Mouse (Mus musculus) liver, embryonic 13.5 days (tissue): ENCODE measurements around the gene Meaf6. TPM values are rescaled to one million over a fixed set of nuclear protein-coding genes. Genes with fewer than 3 reads are reported as not detected.

Experiments
- ATAC-seq: fragments of 200-750 bp; cut with Nextera tagmentation; 2 replicates; pipeline ENCODE4 v1.8.0; 2017; ENCODE audit warnings: low read depth, mild to moderate bottlenecking, moderate number of reproducible peaks, moderate library complexity
- DNase-seq: peaks from one replicate; pipeline ENCODE4 v3.0.0; 2022
- H3K27ac ChIP-seq: fragments of 300-500 bp; sonication (generic); 2 replicates; pipeline ENCODE4 v1.5.1; 2015; ENCODE audit warnings: moderate library complexity, mild to moderate bottlenecking, inconsistent platforms
- H3K27me3 ChIP-seq: fragments of 300-500 bp; sonication (generic); 2 replicates; pipeline ENCODE4 v1.6.1; 2015; ENCODE audit warnings: mild to moderate bottlenecking, inconsistent platforms
- H3K36me3 ChIP-seq: fragments of 300-500 bp; sonication (generic); 2 replicates; pipeline ENCODE4 v1.6.1; 2015; ENCODE audit warnings: mild to moderate bottlenecking, inconsistent platforms
- H3K4me1 ChIP-seq: fragments of 300-500 bp; sonication (generic); replicated peaks from 2 replicates; pipeline ENCODE4 v1.6.1; 2015; ENCODE audit warnings: inconsistent platforms
- H3K4me2 ChIP-seq: fragments of 300-500 bp; sonication (generic); 2 replicates; pipeline ENCODE4 v1.6.1; 2015; ENCODE audit warnings: inconsistent platforms, mild to moderate bottlenecking, moderate library complexity
- H3K4me3 ChIP-seq: fragments of 300-500 bp; sonication (generic); replicated peaks from 2 replicates; pipeline ENCODE4 v1.5.1; 2015; ENCODE audit warnings: mild to moderate bottlenecking, inconsistent platforms
- H3K9ac ChIP-seq: fragments of 300-500 bp; sonication (generic); 2 replicates; pipeline ENCODE4 v1.6.1; 2015; ENCODE audit warnings: mild to moderate bottlenecking, inconsistent platforms
- H3K9me3 ChIP-seq: fragments of 300-500 bp; sonication (generic); replicated peaks from 2 replicates; pipeline ENCODE4 v1.6.1; 2016; ENCODE audit warnings: inconsistent platforms
- WGBS: fragments of 180-500 bp; shearing (Covaris S2); methylation state at CpG from one replicate; pipeline ENCODE4 v1.1.7; 2015; ENCODE audit not compliant: insufficient replicate concordance; 5-methylcytosine and 5-hydroxymethylcytosine counted together
- polyA plus RNA-seq: library from polyadenylated mRNA; unstranded; fragments of >200 nt; fragmentation: Nextera tagmentation; extraction: Ambion mirVana; gene quantifications from 2 replicates; pipeline ENCODE4 v1.2.1, GENCODE M21; 2015

Gene Meaf6
- polyA plus RNA-seq, 1 experiment from 2014 or later: 25.9 TPM

DNA sequence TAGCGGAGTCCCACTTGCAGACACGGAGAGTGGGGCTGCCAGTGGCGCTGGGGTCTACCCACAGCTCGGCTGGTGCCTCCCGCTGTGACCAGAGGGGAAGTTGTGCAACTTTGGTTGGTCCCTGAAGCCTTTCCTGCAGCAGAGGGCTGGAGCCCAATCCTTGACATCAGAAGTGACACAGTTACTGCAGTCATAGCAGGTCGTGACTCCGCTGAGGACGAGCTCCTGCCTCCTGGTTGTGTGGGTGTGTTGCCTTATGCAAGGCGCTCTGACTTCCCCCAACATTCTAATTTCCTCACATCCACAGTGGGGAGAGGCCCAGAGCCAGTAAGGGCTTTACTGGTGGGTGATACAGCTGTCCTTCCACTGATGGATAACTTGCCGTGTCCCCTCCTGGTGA, 60.3 kb downstream of the Meaf6 start:
- Histone ChIP-seq H3K9ac (no peak overlapping the region), H3K4me1 (no peaks in the 10 kb centered on the region), H3K4me2 (no peak overlapping the region), H3K27me3 (peaks cover 10% of the 10 kb centered on the region; the same call in 1 of the 2 replicates), H3K27ac (no peak overlapping the region), H3K4me3 (no peak overlapping the region), H3K9me3 (no peaks in the 10 kb centered on the region), H3K36me3 (no peaks in the 10 kb centered on the region)
- ATAC-seq (no peak), DNase-seq (no peak)
- 8% methylated on average over 10 of the region's 10 CpGs for WGBS

DNA sequence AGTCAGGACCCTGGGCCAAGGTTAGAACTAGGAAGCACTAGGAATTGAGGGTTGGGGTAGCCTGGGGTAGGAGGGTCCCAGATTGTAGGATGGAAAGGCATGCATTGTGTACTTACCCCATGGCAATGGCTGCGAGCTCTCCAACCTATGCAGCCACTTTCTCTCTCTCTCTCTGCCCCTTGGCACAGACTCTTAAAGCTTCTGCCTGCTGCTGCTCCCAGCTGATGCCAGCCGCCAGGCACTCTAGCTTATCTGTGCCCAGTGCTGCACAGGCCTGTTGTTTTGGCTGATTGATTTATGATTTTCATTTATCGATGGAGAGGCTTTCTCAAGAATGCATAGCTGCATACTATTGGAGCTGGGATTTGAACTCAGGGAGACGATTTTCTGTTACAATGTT, 63.0 kb downstream of the Meaf6 start:
- WGBS: 65% methylated on average over 4 of the region's 4 CpGs
- no peaks in the 10 kb centered on the region for H3K36me3 ChIP-seq
- no peak for ATAC-seq
- peaks cover 10% of the 10 kb centered on the region; the same call in 1 of the 2 replicates for H3K27me3 ChIP-seq
- H3K4me2 ChIP-seq: no peak overlapping the region
- no peaks in the 10 kb centered on the region for H3K9me3 ChIP-seq
- H3K9ac ChIP-seq: no peak overlapping the region
- DNase-seq: no peak
- H3K27ac ChIP-seq: no peak overlapping the region
- no peak overlapping the region for H3K4me3 ChIP-seq
- no peaks in the 10 kb centered on the region for H3K4me1 ChIP-seq

DNA sequence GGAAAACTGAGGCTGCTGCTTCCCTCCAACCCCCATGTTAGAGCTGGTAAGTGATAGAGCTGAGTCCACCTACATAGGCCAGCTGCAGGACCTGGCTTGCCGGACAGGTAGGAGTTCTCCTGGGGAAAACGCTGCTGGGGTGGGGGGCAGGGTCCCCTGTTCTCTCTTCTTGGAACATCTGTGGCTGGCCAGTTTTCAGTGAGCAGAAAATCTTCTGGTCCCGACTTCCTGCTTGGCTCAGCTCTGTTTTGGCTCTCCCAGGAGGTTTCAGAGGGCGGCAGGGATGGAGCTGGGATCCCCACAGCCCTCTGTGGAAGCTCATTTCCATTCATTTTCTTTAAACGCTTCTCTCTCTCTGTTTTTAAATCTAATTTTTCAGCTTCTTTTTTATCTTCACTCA, 64.5 kb downstream of the Meaf6 start:
- no peak for ATAC-seq
- Histone ChIP-seq H3K4me2 (no peak overlapping the region), H3K4me1 (no peaks in the 10 kb centered on the region), H3K36me3 (no peaks in the 10 kb centered on the region), H3K9me3 (no peaks in the 10 kb centered on the region), H3K9ac (no peak overlapping the region), H3K27me3 (peaks cover 9% of the 10 kb centered on the region; the same call in 1 of the 2 replicates), H3K27ac (no peak overlapping the region), H3K4me3 (no peak overlapping the region)
- 41% methylated on average over 5 of the region's 5 CpGs for WGBS
- no peak for DNase-seq

DNA sequence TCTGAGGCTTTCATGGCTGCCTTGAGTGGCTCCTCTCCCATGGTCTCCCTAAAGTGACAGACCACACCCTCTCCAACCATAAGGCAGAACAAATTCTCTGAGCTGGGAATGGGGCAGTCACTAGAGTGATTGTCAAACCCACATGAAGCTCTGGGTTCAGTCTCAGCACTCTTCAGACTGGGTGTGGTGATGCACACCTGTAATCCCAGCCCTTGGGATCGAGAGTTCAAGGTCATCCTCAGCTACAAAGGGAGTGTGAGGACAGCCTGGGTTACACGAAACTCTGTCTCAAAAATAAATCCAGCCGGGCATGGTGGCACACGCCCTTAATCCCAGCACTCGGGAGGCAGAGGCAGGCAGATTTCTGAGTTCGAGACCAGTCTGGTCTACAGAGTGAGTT, 67.5 kb downstream of the Meaf6 start:
- WGBS: 71% methylated on average over 6 of the region's 6 CpGs
- no peaks in the 10 kb centered on the region for H3K9me3 ChIP-seq
- no peaks in the 10 kb centered on the region for H3K4me1 ChIP-seq
- H3K4me2 ChIP-seq: no peak overlapping the region
- H3K27me3 ChIP-seq: no peaks in the 10 kb centered on the region
- DNase-seq: no peak
- H3K9ac ChIP-seq: no peak overlapping the region
- H3K27ac ChIP-seq: no peak overlapping the region
- no peak overlapping the region for H3K4me3 ChIP-seq
- ATAC-seq: no peak
- H3K36me3 ChIP-seq: no peaks in the 10 kb centered on the region

DNA sequence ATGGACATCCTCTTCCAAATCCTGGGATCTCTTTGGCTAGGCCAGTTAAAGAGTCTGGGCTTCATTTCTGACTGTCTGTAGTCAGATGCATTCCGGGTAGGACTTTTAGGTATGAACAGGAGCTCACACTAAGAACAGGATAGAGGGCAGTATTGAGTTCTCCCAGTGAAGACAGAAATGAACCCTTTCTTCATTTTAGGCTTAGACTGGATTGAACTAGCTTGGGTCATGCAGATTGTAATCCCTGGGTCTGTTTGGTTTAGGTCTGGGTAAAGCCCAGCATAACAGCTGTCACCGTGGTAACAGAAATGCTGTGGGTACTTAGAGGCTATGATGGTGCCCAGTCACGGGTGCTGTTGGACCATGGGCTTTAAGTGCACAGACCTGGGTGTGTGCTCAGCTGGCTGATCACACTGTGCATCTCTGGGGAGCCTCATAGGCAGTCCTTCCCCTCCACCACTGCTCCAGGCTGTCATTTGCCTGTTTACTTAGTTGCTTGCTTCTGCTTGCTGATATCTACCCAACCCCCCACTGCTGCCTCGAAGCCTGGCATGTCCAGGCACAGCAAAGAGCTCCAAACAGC, 68.8 kb downstream of the Meaf6 start:
- Histone ChIP-seq H3K27me3 (no peaks in the 10 kb centered on the region), H3K9ac (no peak overlapping the region), H3K4me3 (no peak overlapping the region), H3K36me3 (no peaks in the 10 kb centered on the region), H3K4me2 (no peak overlapping the region), H3K4me1 (no peaks in the 10 kb centered on the region), H3K9me3 (no peaks in the 10 kb centered on the region), H3K27ac (no peak overlapping the region)
- ATAC-seq: no peak
- no peak for DNase-seq
- WGBS: 51% methylated on average over 4 of the region's 4 CpGs

DNA sequence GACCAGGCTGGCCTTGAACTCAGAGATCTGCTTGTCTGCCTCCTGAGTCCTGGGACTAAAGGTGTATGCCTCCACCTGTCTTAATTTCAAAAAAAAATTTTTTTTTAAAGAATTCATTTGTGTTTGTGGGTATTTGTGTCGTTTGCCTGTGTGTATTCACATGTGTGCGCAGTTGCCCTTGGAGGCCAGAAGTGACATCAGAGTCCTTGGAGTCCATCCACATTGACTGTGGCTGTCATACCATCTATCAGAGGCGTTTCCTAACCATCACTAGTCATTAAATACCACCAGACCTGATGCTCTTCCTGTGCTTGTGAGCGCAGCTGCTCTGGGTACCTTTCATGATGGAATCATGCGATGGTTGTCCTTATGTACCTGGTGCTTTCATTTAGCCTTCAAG, 70.7 kb downstream of the Meaf6 start:
- Histone ChIP-seq H3K4me2 (no peak overlapping the region), H3K27ac (no peak overlapping the region), H3K4me1 (no peaks in the 10 kb centered on the region), H3K27me3 (peaks cover 2% of the 10 kb centered on the region; the same call in 1 of the 2 replicates), H3K9ac (no peak overlapping the region), H3K9me3 (no peaks in the 10 kb centered on the region), H3K36me3 (no peaks in the 10 kb centered on the region), H3K4me3 (no peak overlapping the region)
- DNase-seq (no peak), ATAC-seq (no peak)
- WGBS: 68% methylated on average over 5 of the region's 5 CpGs

DNA sequence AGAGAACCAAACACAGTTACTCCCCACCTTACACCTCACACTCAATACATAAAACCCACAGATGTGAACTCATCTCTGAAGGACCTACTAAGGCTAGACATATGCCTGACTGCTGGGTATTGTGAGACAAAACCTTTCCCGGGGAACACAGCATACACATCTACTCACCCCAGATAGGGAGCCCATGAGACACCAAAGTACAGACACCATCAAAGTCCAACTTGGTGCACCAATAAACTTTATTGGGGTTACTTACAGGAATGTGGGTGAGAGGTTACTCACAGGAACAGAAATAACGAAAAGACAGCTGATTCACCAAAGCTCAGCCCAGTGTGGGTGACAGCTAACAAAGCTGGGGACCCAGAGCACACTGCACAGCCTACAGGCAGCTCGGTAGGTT, 72.4 kb downstream of the Meaf6 start:
- H3K36me3 ChIP-seq: no peaks in the 10 kb centered on the region
- no peak overlapping the region for H3K9ac ChIP-seq
- ATAC-seq (no peak), DNase-seq (no peak)
- WGBS: 63% methylated on average over 3 of the region's 3 CpGs
- H3K9me3 ChIP-seq: no peaks in the 10 kb centered on the region
- no peaks in the 10 kb centered on the region for H3K4me1 ChIP-seq
- no peak overlapping the region for H3K27ac ChIP-seq
- peaks cover 5% of the 10 kb centered on the region; the same call in 1 of the 2 replicates for H3K27me3 ChIP-seq
- H3K4me2 ChIP-seq: no peak overlapping the region
- no peak overlapping the region for H3K4me3 ChIP-seq

DNA sequence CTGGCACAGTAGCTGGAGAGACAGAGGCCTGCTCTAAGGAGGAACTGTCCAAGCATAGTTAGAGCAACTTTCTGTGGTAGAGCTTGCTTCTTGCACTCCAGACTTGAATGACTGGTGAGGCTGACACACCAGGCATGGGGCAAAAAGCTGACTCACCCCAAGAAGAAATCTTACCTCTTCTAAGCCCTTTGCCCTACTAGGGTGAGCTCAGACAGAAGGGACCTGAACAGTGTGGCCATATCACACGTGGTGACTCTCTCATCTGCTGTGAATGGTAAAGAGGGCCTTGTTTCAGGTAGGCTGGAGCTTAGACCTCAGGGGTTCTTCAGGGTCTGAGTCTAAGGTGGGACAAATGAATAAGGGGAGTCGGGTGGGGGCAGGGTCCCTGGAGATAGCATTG, 73.1 kb downstream of the Meaf6 start:
- Histone ChIP-seq H3K27me3 (peaks cover 5% of the 10 kb centered on the region; the same call in 1 of the 2 replicates), H3K9me3 (no peaks in the 10 kb centered on the region), H3K4me3 (no peak overlapping the region), H3K27ac (no peak overlapping the region), H3K9ac (no peak overlapping the region), H3K36me3 (no peaks in the 10 kb centered on the region), H3K4me2 (no peak overlapping the region), H3K4me1 (no peaks in the 10 kb centered on the region)
- DNase-seq (no peak), ATAC-seq (no peak)
- WGBS: 59% methylated on average over 2 of the region's 2 CpGs

DNA sequence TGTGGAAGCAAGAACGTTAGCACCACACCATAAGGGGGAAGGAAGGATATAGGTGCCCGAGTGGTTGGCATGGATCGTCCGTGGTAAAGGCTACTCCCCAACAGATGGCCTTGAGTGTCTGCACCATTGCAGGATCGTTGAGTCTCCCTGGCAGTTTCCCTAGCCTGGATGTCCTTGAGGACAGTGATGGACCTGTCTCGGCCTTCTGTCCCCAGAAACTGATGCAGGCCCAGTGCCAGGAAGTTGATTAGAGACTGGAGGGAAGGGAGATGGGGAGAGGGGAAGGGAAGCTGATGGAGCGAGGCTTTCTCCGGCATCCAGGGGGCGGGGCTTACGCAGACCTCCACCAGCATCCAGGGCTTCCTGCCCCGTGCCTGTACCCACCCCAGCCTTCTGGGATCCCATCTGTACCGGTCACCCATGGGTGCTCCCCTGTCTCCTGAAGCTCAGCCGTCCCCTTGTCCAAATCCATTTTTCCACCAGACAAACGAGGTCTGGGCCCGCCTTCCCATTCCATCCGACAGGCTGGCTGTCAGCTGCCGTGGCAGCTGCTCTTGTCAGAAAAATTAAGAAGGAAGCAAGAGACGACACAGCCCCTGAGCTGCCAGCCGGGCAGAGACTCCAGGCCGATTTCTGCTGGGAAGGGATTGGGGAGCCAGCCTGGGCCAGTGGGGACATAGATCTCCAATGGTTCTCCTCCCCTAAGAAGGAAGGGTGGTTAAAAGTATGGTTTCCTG, 73.8 kb downstream of the Meaf6 start:
- no peak for ATAC-seq
- H3K27me3 ChIP-seq: peaks cover 5% of the 10 kb centered on the region; the same call in 1 of the 2 replicates
- no peak for DNase-seq
- no peaks in the 10 kb centered on the region for H3K4me1 ChIP-seq
- no peaks in the 10 kb centered on the region for H3K9me3 ChIP-seq
- no peaks in the 10 kb centered on the region for H3K36me3 ChIP-seq
- H3K9ac ChIP-seq: no peak overlapping the region
- H3K4me3 ChIP-seq: no peak overlapping the region
- H3K4me2 ChIP-seq: no peak overlapping the region
- 57% methylated on average over 20 of the region's 20 CpGs for WGBS
- no peak overlapping the region for H3K27ac ChIP-seq

DNA sequence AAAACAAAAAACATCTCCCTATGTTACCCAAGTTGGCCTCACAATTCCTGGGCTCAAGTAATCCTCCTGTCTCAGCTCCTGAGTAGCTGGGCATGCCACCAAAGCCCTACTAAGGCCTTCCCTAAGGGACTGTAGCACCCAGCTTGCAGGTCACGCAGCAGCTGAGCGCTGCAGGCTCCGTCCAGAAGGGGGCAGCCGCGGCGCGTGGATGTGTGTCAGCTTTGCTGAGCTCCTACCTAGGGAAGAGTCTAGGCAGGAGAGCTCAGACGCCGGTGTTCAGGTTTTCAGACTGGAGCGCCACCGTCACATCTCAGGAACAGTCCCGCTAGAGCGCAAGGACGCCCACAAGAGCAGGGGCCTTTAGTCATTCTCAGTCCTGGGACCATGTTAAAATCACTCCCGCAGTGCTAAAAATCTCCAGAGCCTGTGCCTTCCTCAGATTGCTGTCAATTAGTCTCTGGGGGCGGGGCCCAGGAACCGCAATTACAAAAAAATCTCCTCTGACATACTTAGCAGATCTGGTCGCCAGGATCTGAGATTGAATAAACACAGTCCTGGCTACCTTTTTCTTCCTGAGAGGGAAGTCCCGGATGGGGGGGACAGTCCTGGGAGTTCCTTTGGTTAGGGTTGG, 75.5 kb downstream of the Meaf6 start:
- ATAC-seq: no peak
- Histone ChIP-seq H3K4me1 (no peaks in the 10 kb centered on the region), H3K27me3 (peaks cover 5% of the 10 kb centered on the region; the same call in 1 of the 2 replicates), H3K4me2 (no peak overlapping the region), H3K9ac (no peak overlapping the region), H3K27ac (no peak overlapping the region), H3K4me3 (no peak overlapping the region), H3K36me3 (no peaks in the 10 kb centered on the region), H3K9me3 (no peaks in the 10 kb centered on the region)
- peak; percentile 43 for DNase-seq
- 6% methylated on average over 19 of the region's 19 CpGs for WGBS

DNA sequence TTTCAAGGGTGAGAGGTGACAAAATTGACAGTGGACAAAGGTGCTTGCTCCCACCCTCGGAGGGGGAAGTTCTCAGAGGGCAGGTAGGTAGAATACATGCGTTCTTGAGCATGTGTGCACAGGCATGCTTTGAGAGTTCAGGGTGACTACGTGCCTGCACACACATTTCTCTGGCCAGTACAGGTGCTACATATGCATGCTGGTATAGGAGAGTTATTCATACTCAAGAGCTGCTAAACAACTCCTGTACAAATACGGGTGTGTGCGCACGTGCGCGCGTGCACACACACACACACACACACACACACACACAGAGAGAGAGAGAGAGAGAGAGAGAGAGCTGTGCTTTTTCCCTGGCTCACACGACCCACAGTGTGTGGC, 76.0 kb downstream of the Meaf6 start:
- Histone ChIP-seq H3K27ac (no peak overlapping the region), H3K9me3 (no peaks in the 10 kb centered on the region), H3K4me1 (no peaks in the 10 kb centered on the region), H3K4me2 (no peak overlapping the region), H3K9ac (no peak overlapping the region), H3K4me3 (no peak overlapping the region), H3K36me3 (no peaks in the 10 kb centered on the region), H3K27me3 (peaks cover 5% of the 10 kb centered on the region; the same call in 1 of the 2 replicates)
- DNase-seq (no peak), ATAC-seq (no peak)
- 69% methylated on average over 10 of the region's 10 CpGs for WGBS
